Mouse (Mus musculus) natural killer cell, adult 2 months (primary cell): Measurements from ENCODE around the gene Sufu.
A peak's percentile ranks its signal among the peaks of the same experiment; 100 is the strongest.

Source experiments
- DNase-seq, 2 experiments: peaks; one replicate each; pipeline ENCODE4 v3.0.0; 2022; ENCODE audit warnings: low spot score in 2 of 2

Gene Sufu

GRCm38 (mm10) chr19:46515287-46515821, 118.7 kb downstream of the Sufu start:
- no peak for DNase-seq

- DNase-seq: no peak
Observed at GRCm38 (mm10) chr19:46516667-46517528, 120.2 kb downstream of the Sufu start.

- DNase-seq: no peak
Observed at GRCm38 (mm10) chr19:46517529-46518351, 121.0 kb downstream of the Sufu start.

GRCm38 (mm10) chr19:46518352-46518787, 121.7 kb downstream of the Sufu start:
- peak in 1 of 2 experiments; percentile 31 for DNase-seq

- no peak for DNase-seq
Observed at GRCm38 (mm10) chr19:46518828-46519621, 122.3 kb downstream of the Sufu start.

- no peak for DNase-seq
Observed at GRCm38 (mm10) chr19:46521698-46522097, 125.0 kb downstream of the Sufu start.

- DNase-seq: no peak
Observed at GRCm38 (mm10) chr19:46522433-46523044, 125.8 kb downstream of the Sufu start.

- DNase-seq: no peak
Observed at GRCm38 (mm10) chr19:46523131-46523479, 126.4 kb downstream of the Sufu start.

GRCm38 (mm10) chr19:46523480-46524151, 126.9 kb downstream of the Sufu start:
- no peak for DNase-seq

GRCm38 (mm10) chr19:46524152-46524544, 127.5 kb downstream of the Sufu start:
- DNase-seq: no peak

GRCm38 (mm10) chr19:46524601-46525321, 128.1 kb downstream of the Sufu start:
- no peak for DNase-seq

- DNase-seq: no peak
Observed at GRCm38 (mm10) chr19:46525691-46526631, 129.3 kb downstream of the Sufu start.

GRCm38 (mm10) chr19:46527632-46528528, 131.2 kb downstream of the Sufu start:
- no peak for DNase-seq

GRCm38 (mm10) chr19:46528529-46529213, 132.0 kb downstream of the Sufu start:
- DNase-seq: peak; percentile 75 to 76

- DNase-seq: no peak
Observed at GRCm38 (mm10) chr19:46529601-46530448, 133.1 kb downstream of the Sufu start.

- DNase-seq: no peak
Observed at GRCm38 (mm10) chr19:46530449-46530990, 133.8 kb downstream of the Sufu start.
